Mouse (Mus musculus): ENCODE measurements at regions not wholly inside any gene's neighbourhood (a gene's known extent, or its start where the extent isn't known, plus 50 kb on each side); places are given as distances from the start of the nearest gene placed in this dataset.
A peak's percentile ranks its signal among the peaks of the same experiment; 100 is the strongest.
"Not testable (repeated sequence)": the region's sequence is repeated elsewhere in the genome, so short reads cannot be mapped to it uniquely, and the experiment has no call there.

DNA sequence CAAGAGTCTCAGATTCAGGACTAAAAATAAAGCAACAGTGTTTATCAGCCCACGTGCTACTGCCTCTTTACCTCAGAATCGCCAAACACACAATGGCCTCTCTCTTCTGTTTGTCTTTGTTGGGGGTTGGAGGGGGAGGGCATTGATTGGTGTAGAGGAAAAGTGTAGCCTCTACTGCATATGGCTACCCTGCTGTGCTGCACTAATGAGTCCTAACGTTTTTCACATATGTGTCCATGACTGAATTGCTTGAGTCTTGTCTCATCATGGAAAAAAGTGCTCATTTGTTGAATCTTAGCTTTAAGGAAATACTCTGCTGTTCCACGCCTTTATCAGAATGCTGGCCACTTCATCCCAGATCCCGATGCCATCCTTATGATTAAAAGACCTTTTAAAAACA is 459.7 kb upstream of the N6amt1 start:
- no peak for DNase-seq

DNA sequence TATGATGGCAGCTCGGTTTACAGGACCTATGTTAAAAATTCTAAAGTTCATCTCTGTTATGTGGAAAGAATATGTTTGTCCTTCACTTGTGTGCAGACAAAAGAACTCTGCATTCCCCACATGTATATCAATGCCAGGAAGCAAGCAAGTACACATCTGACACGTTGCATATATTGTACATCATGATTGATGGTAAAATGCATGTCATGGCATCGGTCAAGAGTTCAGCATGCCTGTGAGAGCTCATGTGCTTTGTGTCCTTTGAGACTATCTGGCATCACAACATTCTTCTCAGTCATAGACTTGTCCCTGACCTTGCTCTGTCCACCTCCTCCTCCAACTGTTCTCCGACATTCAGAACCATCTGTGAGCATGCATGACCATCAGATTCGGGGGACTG is 465.6 kb upstream of the N6amt1 start:
- DNase-seq: no peak

DNA sequence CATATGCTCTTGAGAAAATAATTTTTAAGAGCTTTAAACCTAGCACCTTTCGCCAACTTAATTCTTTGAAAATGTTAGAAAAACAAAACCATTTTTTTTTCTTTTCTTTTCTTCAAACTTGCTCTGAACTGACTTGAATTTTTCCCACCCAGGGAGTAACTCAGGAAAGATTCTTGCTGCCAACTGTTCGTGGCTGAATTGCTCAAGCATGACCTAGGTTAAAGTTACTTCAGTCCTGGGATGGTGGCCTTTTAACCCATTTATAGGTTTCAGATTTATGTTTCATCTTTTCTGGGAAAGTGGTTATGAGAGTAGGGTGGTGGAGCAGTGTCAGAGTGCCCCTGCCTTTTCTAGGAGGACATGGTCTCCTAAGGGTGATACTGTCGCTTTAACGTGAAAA is 466.4 kb upstream of the N6amt1 start:
- no peak for DNase-seq

DNA sequence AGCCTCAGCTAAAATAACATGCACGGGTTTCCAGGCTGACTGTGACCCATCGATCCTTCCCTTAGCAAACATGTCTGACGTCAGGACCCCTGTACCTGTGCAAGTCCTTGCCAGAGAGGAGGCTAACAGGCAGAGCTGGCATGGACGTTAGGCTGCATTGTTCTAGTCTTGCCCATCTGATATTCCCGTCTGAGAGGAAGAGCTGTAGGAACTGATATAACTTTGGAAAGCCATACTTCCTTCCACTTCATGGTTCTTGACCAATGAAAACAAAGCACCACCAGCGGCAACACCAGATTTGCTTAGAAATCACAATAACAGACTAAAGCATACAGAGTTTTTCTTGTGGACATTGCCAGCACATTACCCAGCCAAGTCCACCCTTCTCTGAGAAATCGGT is 470.1 kb upstream of the N6amt1 start:
- DNase-seq: peak; percentile 97

DNA sequence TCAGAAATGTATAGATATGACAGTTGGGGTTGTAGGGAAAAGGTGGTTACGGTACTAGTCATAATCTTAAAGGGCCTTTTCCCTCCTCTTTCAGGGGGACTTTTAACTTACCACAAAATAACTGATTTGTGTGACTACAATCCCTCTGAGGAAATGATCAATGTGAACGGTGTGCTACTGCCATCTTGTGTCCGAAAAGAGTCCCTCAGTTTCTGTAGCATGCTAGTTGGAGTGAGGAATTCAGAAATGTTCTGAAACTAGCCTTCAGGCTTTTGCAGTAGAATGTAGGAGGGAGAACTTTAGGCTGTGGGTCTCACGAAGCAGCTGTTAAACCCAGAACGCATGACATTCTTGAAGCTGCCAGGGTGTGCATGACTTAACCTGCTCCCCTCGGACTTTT is 471.5 kb upstream of the N6amt1 start:
- no peak for DNase-seq

DNA sequence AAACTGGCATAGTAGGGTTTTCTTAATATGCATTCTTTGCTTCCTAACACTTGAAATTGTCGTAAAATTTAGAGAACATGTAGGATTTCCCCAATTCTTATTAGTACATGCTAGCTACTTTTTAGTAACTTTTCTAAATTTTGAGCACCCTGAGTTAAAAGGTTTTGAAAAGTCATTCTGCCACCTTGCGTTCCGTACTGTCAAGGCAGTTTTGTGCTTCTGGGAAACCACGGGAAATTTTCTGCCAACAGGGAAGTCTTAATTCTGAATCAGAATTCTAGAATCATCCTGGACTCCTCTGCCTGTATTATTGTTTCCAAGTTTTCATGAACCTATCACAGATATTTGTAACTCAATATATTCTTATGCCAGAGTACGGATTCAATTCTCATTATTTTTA is 472.4 kb upstream of the N6amt1 start:
- no peak for DNase-seq

DNA sequence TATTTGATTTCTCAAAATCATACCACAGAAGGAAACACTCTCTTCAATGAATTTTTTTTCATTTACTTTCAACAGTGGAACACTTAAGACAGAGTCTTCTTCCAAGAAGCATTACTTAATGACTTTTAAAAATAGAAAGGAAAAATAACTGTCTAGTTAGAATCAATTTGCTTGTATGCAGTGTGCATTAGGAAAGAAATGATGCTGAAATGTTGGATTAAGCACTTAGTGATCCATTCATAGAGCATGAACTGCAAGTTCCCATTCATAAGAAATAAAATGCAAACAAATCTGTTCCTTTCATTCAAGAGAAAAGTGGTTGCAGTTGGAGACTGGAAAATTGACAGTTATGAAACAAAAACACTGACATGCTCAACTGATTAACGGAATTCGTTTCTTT is 493.2 kb upstream of the N6amt1 start:
- DNase-seq: no peak

DNA sequence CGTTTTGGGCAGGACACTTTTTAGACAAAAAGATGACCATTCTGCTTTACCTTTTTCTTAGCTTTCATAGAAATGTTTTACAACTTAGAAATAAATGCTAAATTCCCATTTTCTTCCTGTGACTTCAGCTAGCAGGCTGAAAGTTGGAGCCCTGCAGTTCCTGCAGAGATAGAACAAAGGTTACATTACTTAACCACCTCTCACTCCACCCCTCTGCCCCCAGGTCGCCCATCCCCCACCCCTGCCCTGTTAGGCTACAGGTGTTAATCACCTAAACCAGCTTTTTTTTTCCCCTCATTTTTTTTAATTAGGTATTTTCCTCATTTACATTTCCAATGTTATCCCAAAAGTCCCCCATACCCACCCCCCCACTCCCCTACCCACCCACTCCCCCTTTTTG is 498.1 kb upstream of the N6amt1 start:
- DNase-seq: no peak

DNA sequence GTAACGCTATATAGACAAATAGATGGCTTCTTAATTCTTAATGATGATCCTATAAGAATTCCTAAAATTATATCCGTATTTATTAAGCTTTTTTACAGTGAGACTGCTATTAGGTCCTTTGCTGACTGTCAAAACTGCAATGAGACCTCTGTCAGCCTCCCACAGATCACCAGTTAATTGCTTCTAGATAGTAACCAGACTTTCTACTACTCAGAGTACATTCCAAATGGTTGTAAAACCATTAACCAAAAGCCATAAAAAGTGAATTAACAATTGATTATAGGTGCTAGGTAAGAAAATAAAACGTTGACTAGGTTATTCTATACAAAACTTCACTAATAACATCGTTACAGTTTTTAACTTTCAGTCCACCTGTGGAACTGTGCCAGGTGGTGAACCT is 498.7 kb upstream of the N6amt1 start:
- DNase-seq: no peak

DNA sequence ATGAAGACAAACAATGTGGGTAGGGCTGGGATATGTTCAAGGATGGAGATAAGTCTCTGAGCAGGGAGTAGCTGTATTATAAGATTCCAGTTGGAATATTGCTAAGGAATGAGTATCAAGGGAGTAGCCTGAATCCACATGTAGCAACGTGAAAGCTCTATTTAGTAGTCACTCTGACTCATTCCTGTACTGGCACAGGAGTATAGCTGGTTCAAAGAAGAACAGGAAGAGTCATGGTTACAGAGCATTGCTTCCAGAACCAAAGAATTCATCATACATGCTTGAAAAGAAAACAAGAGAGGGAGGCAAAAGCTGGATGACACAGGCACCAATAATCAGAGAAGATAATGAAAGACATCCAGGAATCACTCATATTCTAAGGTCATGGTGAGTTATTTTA is 500.6 kb upstream of the N6amt1 start:
- DNase-seq: no peak

DNA sequence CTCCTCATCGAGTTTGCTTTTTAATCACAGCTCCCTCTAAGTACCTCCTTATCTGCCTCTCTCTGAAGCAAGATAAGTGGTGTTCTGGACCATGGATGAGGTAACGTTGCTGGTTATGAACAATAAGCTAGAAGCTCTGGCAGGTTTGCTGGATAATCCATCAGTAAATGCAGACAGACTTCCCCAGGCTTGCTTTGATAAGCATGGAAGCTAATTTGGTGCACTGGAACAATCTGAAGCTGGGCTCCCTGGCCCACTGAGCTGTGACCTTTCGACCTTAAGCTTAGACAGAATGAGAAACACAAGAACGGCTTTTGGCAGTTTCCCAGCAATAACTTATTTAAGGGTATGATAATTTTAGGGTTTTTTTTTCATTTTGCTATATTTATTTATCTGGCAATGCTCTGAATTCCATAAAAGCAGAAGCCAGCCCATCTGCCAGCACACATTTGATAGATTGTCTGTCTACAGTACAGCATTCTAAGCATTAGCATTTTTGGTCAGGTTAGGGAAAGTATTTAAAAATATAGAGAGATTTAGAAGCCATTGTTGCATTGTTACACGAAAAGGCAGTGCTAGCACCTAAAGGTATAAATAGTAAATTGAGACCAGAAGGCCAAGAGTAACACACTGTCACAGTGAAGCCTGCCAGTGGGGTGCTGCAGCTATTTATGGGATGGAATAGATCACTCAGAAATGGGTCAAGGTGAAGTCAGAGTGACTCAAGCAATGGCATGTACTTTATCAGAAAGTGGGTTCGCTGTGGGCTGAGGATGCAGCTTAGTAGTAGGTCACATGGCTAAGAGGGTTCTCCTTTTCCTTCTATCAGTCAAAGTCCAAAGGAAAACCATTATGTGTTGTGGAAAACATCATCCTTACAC is 515.3 kb upstream of the N6amt1 start:
- peak; percentile 87 for DNase-seq

DNA sequence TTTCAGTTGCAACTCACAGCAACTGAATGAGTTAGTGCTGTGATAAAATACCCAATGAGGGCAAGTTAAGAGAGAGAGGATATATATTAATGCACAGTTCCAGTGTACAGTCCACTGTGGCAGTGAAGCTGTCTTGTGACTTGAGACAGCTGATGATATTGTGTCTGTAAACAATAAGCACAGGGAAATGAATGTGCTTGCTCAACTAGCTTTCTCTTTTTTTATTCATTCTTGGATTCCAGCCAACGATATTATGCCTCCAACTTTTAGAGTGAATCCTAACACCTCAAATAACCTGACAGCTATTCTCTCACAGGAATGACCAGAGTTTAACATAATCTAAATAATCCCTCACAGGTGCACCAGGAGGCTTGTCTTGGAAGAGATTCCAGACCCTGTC is 526.3 kb upstream of the N6amt1 start:
- DNase-seq: no peak

DNA sequence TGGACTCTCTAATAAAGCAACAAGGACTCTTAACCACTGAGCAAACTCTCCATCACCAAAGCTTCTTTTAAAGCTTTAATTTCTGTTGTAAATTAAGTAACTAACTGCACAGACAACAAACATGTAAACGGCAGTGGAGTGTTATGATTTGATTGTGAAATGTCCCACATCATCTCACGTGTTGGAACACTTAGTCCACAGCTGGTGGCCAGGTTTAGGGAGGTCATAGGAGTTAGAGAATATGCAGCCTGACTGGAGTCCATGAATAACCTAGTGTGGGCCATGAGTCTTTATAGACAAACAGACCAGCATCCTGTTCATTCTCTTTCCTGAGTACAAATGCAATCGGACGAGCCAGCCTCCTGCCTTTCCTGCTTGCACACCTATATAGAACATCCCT is 527.3 kb upstream of the N6amt1 start:
- DNase-seq: no peak

DNA sequence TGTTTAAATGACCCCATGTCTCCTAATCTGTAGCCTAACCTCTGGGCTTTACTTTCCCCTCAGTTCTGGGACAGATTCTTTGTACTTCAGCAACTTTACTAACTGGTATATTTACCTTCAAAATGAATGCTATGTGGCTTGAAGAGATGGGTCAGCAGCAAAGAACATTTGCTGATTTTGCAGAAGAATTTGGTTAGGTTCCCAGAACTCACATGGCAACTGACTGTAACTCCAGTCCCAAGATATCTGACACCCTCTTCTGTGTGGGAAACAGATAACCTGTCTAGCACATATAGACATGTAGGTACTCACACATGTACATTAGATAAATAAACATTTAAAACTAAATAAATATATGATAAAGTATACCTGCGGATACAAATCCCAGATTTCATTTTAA is 530.5 kb upstream of the N6amt1 start:
- peak; percentile 24 for DNase-seq

DNA sequence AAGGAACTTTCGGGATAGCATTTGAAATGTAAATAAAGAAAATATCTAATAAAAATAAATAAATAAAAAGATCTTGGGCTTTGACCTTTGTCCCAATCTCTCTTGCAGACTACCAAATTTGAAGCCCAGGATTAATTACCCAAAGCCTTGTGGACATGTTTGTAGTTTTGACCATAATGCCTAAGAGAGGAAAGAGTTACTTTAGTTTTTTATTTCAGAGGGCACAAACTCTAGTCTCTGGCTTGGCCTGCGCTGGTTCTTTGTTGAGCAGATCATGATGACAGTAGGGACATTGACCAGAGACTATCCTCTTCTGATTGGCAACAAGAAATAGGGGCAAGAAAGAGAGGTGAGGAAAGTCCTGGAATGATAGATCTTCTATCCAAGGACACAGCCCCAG is 532.4 kb upstream of the N6amt1 start:
- DNase-seq: no peak

DNA sequence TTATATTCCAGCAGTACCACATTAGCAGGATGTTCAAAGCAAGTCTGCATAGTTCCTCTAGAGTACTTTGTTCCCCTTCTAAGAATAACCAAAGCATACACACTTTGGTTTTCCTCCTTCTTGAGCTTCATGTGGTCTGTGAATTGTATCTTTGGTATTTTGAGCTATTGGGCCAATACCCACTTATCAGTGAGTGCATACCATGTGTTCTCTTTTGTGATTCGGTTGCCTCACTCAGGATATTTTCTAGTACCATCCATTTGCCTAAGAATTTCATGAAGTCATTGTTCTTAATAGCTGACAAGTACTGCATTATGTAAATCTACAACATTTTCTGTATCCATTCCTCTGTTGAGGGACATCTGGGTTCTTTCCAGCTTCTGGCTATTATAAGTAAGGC is 535.3 kb upstream of the N6amt1 start:
- DNase-seq: not testable (repeated sequence)

DNA sequence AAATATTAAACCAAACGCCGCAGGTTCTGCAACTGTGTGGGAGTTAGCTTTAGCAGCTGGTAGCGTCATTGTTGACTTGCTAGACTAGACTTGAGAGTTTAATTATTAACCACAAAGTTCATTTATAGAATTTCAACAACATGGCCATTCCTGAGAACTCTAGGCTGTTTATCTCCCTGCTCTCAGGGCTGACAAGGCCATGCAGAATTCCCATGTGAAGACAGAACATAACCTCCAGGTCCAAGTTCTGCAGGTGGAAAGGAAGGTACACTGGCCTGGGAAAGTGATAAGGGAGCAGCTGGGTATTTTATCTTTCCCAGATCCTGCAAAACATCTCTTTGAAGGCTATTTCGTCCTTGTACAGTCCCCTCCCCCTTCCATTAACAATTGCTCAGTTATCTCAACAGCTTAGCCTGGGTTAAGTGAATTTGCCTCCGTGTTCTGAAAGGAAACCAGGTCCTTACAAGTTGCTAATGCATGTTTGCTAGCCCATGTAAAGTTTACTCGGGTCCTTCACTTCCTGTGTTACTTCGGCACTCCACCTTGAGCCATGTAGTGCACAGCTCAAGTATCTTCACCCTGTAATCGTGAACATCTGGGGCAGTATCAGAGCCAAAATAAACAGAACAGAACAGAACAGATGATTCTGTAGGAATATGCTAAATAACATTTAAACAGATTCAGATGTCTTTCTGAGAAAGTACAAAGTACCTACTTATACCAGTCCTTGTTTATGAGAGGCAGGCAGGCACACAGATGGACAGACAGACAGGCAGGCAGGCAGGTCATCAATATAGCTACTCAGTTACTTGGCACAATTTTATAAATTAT is 537.0 kb upstream of the N6amt1 start:
- DNase-seq: peak; percentile 88

DNA sequence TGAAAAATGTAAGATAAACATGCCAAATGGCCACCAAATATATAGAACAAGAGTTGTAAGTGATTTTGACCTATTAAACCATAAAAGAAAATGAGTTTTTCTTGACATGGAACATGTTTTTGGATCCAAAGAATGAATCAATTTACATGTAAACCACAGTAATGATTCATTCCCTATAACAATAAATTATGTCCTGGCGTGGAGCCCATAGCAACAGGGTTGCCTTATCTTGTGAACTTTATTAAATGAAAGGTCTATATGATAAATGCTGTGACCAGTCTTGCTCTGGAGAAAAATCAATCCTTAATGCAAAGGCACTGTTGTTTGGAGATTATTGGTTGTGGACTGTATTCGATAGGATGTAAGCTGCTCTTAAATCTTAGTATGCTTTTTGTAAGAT is 538.0 kb upstream of the N6amt1 start:
- no peak for DNase-seq

DNA sequence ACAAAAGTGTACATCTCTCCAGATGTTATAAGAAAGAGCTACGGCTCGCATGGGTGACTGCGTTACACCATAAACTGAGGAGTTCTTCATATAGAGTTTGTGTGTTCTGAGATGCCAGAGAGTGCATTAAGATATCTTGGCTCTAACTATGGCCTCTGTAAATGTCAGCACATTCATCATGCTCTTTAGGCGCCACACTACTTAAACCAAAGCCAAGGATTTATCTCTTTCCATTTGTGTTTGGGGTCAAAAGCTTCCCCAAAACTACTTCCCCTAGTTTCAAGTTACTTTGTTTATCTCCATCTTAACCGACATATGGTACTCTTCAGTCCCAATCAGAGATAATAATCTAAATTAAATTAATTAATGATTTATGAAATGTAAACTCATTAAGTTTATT is 541.3 kb upstream of the N6amt1 start:
- no peak for DNase-seq

DNA sequence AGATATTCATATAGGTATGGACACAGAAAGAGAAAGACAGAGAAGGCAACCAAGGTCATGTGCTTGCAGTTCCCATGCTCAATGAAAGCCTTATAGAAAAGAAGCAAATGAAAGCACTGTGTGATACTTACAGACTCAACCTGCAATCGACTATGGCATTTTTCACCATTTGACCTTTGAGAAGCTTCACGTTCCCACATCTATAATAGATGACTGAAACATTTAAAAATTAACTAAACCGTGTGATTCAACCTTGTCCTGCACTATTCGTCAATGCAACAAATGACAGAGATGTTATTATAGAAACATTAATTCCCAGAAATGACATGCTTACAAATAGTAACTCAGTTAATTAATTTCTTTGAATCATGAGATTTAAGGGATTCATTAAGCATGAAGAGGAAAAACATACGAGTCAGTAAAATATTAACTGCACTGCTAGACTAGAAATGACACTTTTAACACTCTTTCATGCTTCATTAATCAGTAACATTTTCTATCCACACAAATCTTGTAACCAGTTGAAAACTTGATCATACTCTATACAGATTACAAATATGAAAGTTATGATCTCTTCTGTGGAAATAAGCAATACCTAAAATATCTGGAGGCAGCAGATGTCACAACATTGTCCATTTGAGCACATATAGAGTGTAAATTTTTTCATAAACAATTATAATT is 545.2 kb upstream of the N6amt1 start:
- no peak for DNase-seq

DNA sequence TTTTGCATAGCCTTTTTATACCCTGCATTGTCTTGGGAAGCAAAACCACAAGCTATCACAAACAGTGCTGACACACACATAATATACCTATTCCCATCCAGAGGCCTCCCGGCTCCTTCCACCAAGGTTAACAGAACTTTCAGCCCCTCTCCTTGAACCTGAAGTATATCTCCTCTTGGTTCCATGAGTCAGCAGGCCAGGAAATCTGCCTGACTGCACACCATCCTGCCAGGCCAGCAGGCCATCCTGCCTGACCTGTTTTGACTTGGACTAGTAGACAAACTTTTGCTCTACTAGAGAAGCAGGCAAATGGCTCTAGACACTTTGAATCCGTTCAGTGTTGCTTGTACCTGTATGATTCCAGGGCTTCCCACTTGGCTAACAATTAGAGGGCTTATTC is 547.6 kb upstream of the N6amt1 start:
- DNase-seq: no peak

DNA sequence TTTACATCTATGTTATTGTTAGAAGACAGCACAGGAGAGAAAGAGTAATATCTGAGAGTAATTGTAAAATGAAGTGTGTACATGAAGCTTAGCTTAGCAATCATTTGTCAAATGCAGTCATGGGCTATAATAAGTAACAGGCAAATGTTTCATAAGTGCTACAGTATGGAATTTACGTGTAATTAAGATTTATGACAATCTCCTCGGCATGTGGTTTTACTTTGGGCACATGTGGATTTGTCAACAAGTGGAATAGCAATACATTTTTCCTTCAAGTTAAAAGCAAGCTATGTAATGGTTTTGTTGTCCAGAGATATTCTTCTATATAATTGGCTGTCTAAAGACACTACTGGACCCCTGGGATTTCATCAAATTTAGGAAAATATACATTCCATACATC is 577.9 kb upstream of the N6amt1 start:
- no peak for DNase-seq

DNA sequence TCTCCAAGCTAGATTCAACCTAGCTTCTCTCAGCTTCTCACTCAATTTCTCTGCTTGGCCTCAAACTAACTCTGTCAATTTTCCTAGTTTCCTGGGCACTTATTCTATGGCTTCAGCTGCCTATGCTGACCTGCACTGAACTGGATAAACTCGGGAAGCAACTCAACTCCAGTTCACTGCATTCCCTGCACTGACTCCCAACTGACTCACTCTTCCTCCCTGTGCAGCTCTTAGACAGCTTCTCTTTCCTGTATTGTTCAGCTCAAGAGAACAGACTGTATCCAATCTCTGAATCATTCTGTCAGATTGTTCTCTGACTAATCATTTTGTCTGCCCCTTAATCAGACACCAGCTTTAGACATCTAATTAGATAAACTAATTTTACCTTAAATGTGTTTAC is 581.4 kb upstream of the N6amt1 start:
- DNase-seq: no peak

DNA sequence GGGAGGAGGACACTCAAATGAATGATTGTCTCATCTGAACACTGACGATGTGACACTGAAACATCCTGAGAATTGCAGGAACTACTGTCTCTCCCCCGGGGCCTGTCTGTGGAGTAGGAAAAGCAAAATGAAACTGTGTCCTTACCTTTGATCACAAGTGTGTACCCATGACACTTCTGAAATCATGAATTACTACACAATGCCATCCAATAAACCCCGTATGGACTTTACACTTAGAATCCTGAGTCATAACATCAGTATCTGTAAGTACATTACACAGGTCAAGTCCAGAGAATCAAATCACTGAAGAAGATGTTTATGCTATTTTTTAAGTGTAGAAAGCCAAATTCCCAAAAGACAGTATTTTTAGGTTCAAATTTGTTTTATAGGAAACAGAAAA is 585.1 kb upstream of the N6amt1 start:
- DNase-seq: no peak
